Mouse (Mus musculus) olfactory bulb, adult 2 months (tissue): ENCODE results near the gene Asic2. TPM values are rescaled to one million over a fixed set of nuclear protein-coding genes. Genes with fewer than 3 reads are reported as not detected.

Experiments
- H3K27ac ChIP-seq: fragments of 200-500 bp; 2 replicates; pipeline ENCODE4 v1.5.1; 2012; ENCODE audit warnings: low read depth, low read length; ENCODE audit not compliant: insufficient read depth
- H3K4me1 ChIP-seq: fragments of 200-500 bp; 2 replicates; pipeline ENCODE4 v1.6.1; 2012; ENCODE audit warnings: low read length; ENCODE audit not compliant: control insufficient read depth, insufficient read depth
- H3K4me3 ChIP-seq: fragments of 200-500 bp; 2 replicates; pipeline ENCODE4 v1.5.1; 2012; ENCODE audit warnings: mild to moderate bottlenecking, low read depth, low read length, moderate library complexity; ENCODE audit not compliant: insufficient read depth
- CTCF ChIP-seq: fragments of 200-500 bp; IDR thresholded peaks from 2 replicates; pipeline ENCODE4 v1.5.1; 2012; ENCODE audit warnings: low read depth, mild to moderate bottlenecking, low read length, moderate library complexity; ENCODE audit not compliant: insufficient read depth
- POLR2A ChIP-seq: fragments of 200-500 bp; IDR thresholded peaks from 2 replicates; pipeline ENCODE4 v1.6.1; 2012; ENCODE audit warnings: mild to moderate bottlenecking, low read depth, low read length, moderate library complexity; ENCODE audit not compliant: insufficient read depth
- WGBS: fragments of 180-500 bp; shearing (Covaris S2); methylation state at CpG from one replicate; pipeline ENCODE4 v1.1.7; 2018; 5-methylcytosine and 5-hydroxymethylcytosine counted together
- polyA plus RNA-seq: library from polyadenylated mRNA; stranded (reverse); fragments of >200 nt; gene quantifications from 2 replicates; pipeline ENCODE4 v1.2.4, GENCODE M21; 2012; ENCODE audit warnings: low replicate concordance; ENCODE audit not compliant: missing spikeins, insufficient read depth, insufficient read length

Gene Asic2
- polyA plus RNA-seq, 1 experiment, result not detected

- WGBS, result 93% methylated on average over 1 of the region's 1 CpGs
- no peak for TF ChIP-seq CTCF
- no peak for TF ChIP-seq POLR2A
- H3K27ac ChIP-seq, result no peak overlapping the region
- no peak overlapping the region for H3K4me3 ChIP-seq
- H3K4me1 ChIP-seq, result no peaks in the 10 kb centered on the region
Observed at GRCm38 (mm10) chr11:80868039-80868438, 1100.2 kb downstream of the Asic2 start.

DNA sequence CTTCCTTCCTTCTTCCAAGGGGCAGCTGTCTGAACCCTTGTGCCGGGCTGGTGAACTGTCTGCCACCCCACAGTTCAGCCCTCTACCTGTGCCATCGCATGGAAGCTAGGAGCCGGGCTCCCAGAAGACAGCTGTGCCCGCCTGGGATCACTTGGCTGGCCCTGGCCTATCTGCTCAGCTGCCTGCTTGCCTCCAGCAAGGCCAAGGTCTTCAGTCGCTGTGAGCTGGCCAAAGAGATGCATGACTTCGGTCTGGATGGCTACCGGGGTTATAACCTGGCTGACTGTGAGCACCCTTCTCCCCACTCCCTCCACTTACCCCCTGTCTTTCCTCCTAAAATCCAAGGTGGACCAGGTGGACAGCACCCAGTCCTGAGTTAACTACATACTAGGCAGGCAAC, 1105.3 kb downstream of the Asic2 start:
- Histone ChIP-seq H3K4me3 (no peak overlapping the region), H3K4me1 (no peaks in the 10 kb centered on the region), H3K27ac (no peak overlapping the region)
- 94% methylated on average over 7 of the region's 7 CpGs for WGBS
- TF ChIP-seq POLR2A (no peak), CTCF (no peak)

GRCm38 (mm10) chr11:80858065-80858464, 1110.2 kb downstream of the Asic2 start, which contains the start of gene Spaca3:
Spaca3 (plus strand) TSS chr11:80858365.
- WGBS, result 82% methylated on average over 10 of the region's 10 CpGs
- TF ChIP-seq CTCF (no peak), POLR2A (no peak)
- Histone ChIP-seq H3K4me1 (peaks cover 3% of the 10 kb centered on the region; the same call in 1 of the 2 replicates), H3K27ac (no peak within 1 kb of the TSS), H3K4me3 (no peak within 1 kb of the TSS)

- TF ChIP-seq POLR2A (no peak), CTCF (no peak)
- no peak overlapping the region for H3K4me3 ChIP-seq
- no peak overlapping the region for H3K27ac ChIP-seq
- H3K4me1 ChIP-seq, result peaks cover 8% of the 10 kb centered on the region; the same call in 1 of the 2 replicates
- 100% methylated on average over 2 of the region's 2 CpGs for WGBS
Observed at GRCm38 (mm10) chr11:80856827-80857226, 1111.4 kb downstream of the Asic2 start.

DNA sequence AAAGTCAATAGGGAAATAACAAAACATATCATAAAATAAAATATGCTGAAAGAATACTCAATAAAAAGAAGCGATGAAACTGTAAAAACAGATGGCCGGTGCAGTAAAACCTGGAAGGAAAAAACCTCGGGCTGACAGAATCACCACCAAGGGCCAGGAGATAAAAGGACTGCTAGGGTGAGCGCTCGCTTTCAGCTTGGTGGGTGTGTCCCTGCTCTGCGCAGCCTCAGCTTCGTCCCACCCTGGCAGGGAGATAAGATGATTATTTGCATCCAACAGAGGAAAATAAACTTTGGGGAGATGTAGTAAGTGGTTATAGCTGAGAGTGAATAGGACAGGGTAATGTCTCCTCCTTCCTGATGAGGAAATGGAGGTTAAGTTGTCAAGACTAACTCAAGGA, 1113.3 kb downstream of the Asic2 start:
- Histone ChIP-seq H3K4me1 (peaks cover 8% of the 10 kb centered on the region; the same call in 1 of the 2 replicates), H3K4me3 (no peak overlapping the region), H3K27ac (no peak overlapping the region)
- 80% methylated on average over 7 of the region's 7 CpGs for WGBS
- TF ChIP-seq POLR2A (no peak), CTCF (no peak)

DNA sequence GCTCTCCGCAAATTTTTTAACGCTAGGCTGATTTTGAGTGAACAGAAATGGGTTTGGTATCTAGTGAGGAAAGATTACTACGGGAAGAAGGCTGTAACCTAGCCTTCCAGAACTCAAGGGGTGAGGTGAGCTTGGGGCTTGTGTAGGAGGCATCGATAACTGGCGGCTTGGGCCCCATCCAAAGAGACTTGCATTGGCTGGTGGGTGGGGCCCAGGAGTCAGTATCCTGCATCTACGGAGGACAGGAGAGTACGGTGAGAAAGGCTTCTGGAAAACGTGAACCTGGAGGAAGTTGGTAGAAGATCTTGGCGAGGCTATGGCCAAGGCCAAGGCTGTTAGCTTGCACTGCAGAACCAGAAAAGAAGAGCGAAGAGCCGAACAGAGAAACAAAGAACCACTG, 1113.8 kb downstream of the Asic2 start:
- Histone ChIP-seq H3K4me1 (peaks cover 8% of the 10 kb centered on the region; the same call in 1 of the 2 replicates), H3K27ac (no peak overlapping the region), H3K4me3 (no peak overlapping the region)
- WGBS, result 90% methylated on average over 11 of the region's 11 CpGs
- TF ChIP-seq CTCF (no peak), POLR2A (no peak)

- peaks cover 8% of the 10 kb centered on the region; the same call in 1 of the 2 replicates for H3K4me1 ChIP-seq
- 30% methylated on average over 3 of the region's 3 CpGs for WGBS
- H3K27ac ChIP-seq, result no peak overlapping the region
- no peak for TF ChIP-seq CTCF
- no peak for TF ChIP-seq POLR2A
- no peak overlapping the region for H3K4me3 ChIP-seq
Observed at GRCm38 (mm10) chr11:80853014-80853413, 1115.2 kb downstream of the Asic2 start.

DNA sequence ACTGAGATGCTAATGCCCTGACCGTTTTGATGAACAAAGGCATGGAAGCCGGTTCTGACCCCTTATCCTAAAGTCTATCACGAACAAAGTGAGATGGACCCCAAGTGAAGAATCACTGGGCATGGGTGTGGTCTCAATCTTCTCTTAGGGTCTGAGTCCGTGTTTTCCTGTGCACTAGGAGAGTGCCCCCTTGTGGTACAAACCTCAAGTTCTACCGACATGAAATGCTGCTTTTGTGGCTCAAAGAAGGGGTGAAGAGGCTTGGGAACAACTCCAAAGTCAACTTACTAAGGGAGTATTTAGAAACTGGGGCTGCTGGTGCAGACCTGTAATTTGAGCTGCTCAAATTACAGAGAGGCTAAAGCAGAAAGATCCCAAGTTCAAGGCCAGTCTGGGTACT, 1116.4 kb downstream of the Asic2 start:
- H3K27ac ChIP-seq, result no peak overlapping the region
- 56% methylated on average over 5 of the region's 5 CpGs for WGBS
- peaks cover 8% of the 10 kb centered on the region; the same call in 1 of the 2 replicates for H3K4me1 ChIP-seq
- H3K4me3 ChIP-seq, result no peak overlapping the region
- no peak for TF ChIP-seq POLR2A
- no peak for TF ChIP-seq CTCF

DNA sequence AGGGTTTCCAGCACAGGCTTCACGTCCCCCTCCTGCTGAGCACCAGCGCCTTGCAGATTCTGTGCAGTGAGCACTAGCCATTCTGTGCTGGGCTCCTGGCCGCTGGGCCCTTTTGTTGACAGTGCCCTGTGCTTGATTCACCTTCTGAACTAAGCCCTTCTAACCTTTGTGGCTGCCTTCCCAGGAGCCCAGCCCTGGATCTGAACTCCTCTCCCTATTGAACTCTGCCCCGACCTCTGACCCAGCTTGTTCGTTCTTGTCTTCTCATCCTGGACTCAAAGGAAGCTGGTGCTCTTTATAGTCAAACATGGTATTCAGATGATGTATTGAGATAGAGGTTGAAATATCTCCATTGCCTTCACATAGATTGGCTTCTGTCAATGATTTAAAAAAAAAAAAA, 1120.1 kb downstream of the Asic2 start:
- H3K4me3 ChIP-seq, result no peak overlapping the region
- no peak overlapping the region for H3K27ac ChIP-seq
- no peak for TF ChIP-seq CTCF
- TF ChIP-seq POLR2A, result no peak
- H3K4me1 ChIP-seq, result peaks cover 5% of the 10 kb centered on the region; the same call in 1 of the 2 replicates
- 82% methylated on average over 5 of the region's 5 CpGs for WGBS

DNA sequence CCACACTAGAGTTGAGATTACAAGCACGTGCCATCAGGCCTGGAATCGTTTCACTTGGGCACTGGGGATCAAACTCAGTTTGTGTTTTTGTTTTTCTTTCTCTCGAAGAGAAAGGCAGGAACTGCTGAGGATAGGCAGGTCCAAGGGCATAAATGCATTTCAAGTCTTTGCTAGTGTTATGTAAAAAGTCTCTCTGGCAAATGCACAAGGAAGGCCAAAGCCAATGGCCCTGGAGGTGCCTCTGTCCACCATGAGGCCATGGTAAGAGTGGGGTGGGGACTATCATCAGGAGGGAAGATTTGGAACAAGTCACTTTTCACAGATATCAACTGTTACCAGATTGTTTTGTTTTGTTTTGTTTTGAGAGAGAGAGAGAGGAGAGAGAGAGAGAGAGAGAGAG, 1122.1 kb downstream of the Asic2 start:
- TF ChIP-seq POLR2A, result no peak
- no peak for TF ChIP-seq CTCF
- no peak overlapping the region for H3K27ac ChIP-seq
- no peak overlapping the region for H3K4me3 ChIP-seq
- H3K4me1 ChIP-seq, result no peaks in the 10 kb centered on the region
- 49% methylated on average over 3 of the region's 3 CpGs for WGBS
